Mouse (Mus musculus) stomach, embryonic 15.5 days (tissue): Measurements from ENCODE around the gene Aldh3b1. TPM values are rescaled to one million over a fixed set of nuclear protein-coding genes. Genes with fewer than 3 reads are reported as not detected.
A peak's percentile ranks its signal among the peaks of the same experiment; 100 is the strongest.

ENCODE experiments used
- ATAC-seq: fragments of 200-750 bp; cut with Nextera tagmentation; 2 replicates; pipeline ENCODE4 v1.8.0; 2017; ENCODE audit warnings: low read depth, moderate number of reproducible peaks, moderate TSS enrichment; ENCODE audit not compliant: insufficient read depth, low FRiP score
- H3K27ac ChIP-seq: fragments of 300-500 bp; sonication (generic); 2 replicates; pipeline ENCODE4 v1.5.1; 2015; ENCODE audit warnings: mild to moderate bottlenecking, inconsistent platforms
- H3K27me3 ChIP-seq: fragments of 300-500 bp; sonication (generic); replicated peaks from 2 replicates; pipeline ENCODE4 v1.6.1; 2015; ENCODE audit warnings: inconsistent platforms
- H3K36me3 ChIP-seq: fragments of 300-500 bp; sonication (generic); 2 replicates; pipeline ENCODE4 v1.6.1; 2015; ENCODE audit warnings: inconsistent platforms
- H3K4me1 ChIP-seq: fragments of 300-500 bp; sonication (generic); 2 replicates; pipeline ENCODE4 v1.6.1; 2015; ENCODE audit warnings: inconsistent platforms
- H3K4me2 ChIP-seq: fragments of 300-500 bp; sonication (generic); 2 replicates; pipeline ENCODE4 v1.6.1; 2015; ENCODE audit warnings: mild to moderate bottlenecking, inconsistent platforms
- H3K4me3 ChIP-seq: fragments of 300-500 bp; sonication (generic); replicated peaks from 2 replicates; pipeline ENCODE4 v1.5.1; 2015; ENCODE audit warnings: inconsistent platforms
- H3K9ac ChIP-seq: fragments of 300-500 bp; sonication (generic); 2 replicates; pipeline ENCODE4 v1.6.1; 2015; ENCODE audit warnings: inconsistent platforms
- H3K9me3 ChIP-seq: fragments of 300-500 bp; sonication (generic); 2 replicates; pipeline ENCODE4 v1.6.1; 2016; ENCODE audit warnings: inconsistent platforms
- WGBS: fragments of 180-500 bp; shearing (Covaris S2); methylation state at CpG from one replicate; pipeline ENCODE4 v1.1.7; 2015; 5-methylcytosine and 5-hydroxymethylcytosine counted together
- polyA plus RNA-seq: library from polyadenylated mRNA; unstranded; fragments of >200 nt; fragmentation: Nextera tagmentation; extraction: Ambion mirVana; gene quantifications from 2 replicates; pipeline ENCODE4 v1.2.1, GENCODE M21; 2015

Gene Aldh3b1
- polyA plus RNA-seq, 1 experiment from 2014 or later: 3.6 TPM

DNA sequence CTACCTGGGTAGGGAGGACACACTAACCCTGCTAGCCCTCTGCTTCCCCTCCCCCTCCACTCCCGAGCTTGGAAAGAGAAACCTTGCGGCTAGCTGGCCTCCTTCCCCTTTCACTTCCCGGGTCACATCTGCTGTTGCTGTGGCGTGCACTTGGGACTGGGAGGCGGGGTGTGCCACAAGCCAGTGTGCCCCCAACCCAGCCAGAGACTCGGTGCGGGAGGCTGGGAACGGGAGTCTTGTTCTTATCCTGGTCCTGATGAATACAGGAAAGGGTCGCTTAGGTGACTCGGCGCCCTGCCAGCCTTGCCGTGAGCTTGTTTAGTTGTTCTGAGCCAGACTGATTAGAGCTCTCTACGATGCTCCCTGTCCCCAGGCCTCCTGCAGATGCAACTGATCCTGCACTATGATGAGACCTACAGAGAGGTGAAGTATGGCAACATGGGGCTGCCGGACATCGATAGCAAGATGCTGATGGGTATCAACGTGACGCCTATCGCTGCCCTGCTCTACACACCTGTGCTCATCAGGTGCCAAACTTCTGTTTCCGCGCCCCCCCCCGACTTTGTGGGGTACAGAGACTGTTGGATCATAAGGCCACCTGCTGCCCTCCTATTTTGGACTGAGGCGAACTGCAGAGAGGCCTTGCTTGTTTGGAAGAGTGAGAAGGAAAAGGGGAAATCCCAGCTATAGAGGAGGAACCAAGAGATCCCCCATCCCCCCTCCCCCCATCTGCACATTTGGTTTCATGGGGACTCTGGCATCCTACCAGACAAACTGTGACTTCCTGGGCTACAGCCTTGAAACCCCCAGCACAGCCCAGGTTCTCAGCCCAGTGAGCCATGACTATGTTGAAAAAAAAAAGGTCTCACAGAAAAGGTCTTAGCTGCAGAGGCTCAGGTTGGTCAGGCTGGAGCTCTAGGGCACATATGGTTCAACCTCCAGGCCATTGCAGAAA lies 6.6 kb upstream of the Aldh3b1 start:
- H3K4me3 ChIP-seq: peak overlapping the region; percentile 51
- 7% methylated on average over 22 of the region's 22 CpGs for WGBS
- H3K27ac ChIP-seq: no peak overlapping the region
- ATAC-seq: no peak
- no peaks in the 10 kb centered on the region for H3K36me3 ChIP-seq
- H3K4me1 ChIP-seq: peaks cover 14% of the 10 kb centered on the region
- H3K9me3 ChIP-seq: no peaks in the 10 kb centered on the region
- peak overlapping the region; percentile 91 for H3K4me2 ChIP-seq
- peak overlapping the region; percentile 38 for H3K9ac ChIP-seq
- H3K27me3 ChIP-seq: no peaks in the 10 kb centered on the region

DNA sequence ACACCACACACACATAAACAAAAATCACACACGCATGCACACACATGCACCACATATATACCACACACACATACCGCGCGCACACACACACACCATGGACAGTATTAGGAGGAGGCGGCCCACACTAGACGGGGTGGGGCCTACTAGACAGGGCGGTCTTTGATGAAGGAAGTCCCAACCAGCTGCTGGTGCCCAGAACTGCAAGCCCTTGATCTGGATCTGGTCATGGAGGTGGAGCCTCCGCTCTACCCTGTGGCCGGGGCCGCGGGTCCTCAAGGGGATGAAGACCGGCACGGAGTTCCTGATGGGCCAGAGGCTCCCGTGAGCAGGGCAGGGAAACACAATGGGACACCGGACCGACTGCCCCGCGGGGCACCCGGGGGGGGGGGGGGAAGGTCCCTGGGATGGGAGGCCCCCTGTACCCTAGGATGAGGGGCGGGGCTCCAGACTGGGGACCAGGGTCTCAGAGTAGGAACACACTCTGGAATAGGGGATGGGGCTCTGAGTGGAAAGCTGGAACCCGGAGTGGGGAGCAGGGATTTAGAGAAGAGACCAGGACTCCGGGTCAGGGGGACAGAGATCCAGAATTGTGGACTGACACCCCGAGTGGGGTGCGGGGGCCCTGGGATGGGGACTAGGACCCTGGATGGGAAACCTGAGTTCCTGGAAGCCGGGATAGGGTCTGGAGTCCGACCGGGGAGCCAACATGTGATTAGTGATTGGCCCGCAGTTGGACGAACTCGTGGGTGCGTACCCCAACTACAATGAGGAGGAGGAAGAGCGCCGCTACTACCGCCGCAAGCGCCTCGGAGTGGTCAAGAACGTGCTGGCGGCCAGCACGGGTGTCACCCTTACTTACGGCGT lies 5.7 kb upstream of the Aldh3b1 start, which contains the start of gene Unc93b1:
Unc93b1 (plus strand) TSS at position 155 of the 864 bp plus-strand sequence.
- H3K4me2 ChIP-seq: peak within 1 kb of the TSS; percentile 91
- H3K36me3 ChIP-seq: no peaks in the 10 kb centered on the region
- H3K27me3 ChIP-seq: no peaks in the 10 kb centered on the region
- peak within 1 kb of the TSS; percentile 51 for H3K4me3 ChIP-seq
- WGBS: 7% methylated on average over 42 of the region's 42 CpGs
- H3K27ac ChIP-seq: 0 out of 2 replicates have a peak within 1 kb of the TSS, but pooled peaks have one; percentile 31
- no peaks in the 10 kb centered on the region for H3K9me3 ChIP-seq
- ATAC-seq: peak; percentile 80
- H3K4me1 ChIP-seq: peaks cover 20% of the 10 kb centered on the region
- peak within 1 kb of the TSS; percentile 38 for H3K9ac ChIP-seq

DNA sequence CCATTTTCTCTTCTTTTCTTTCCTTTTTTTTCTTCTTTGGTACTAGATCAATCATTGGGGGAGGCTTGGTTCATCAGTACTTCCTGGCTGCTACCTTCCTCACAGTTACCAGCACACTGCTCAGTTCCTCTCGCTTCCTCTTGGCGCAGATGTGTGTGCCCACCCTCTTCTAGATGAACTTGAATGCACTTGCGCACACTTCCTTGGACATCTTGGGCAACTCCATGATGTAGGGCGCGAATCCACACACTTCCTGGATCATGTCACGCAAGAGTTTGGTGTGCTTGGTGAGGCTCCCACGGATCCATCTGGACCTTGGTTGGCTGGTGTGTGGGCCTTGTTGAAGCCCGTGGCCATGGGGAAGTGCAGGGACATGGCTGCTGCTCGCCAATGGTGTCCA lies 2.1 kb upstream of the Aldh3b1 start:
- H3K4me1 ChIP-seq: peaks cover 32% of the 10 kb centered on the region
- H3K36me3 ChIP-seq: no peaks in the 10 kb centered on the region
- H3K27ac ChIP-seq: no peak overlapping the region
- no peak overlapping the region for H3K4me2 ChIP-seq
- ATAC-seq: no peak
- WGBS: 89% methylated on average over 9 of the region's 9 CpGs
- no peaks in the 10 kb centered on the region for H3K27me3 ChIP-seq
- no peaks in the 10 kb centered on the region for H3K9me3 ChIP-seq
- H3K9ac ChIP-seq: no peak overlapping the region
- H3K4me3 ChIP-seq: no peak overlapping the region

DNA sequence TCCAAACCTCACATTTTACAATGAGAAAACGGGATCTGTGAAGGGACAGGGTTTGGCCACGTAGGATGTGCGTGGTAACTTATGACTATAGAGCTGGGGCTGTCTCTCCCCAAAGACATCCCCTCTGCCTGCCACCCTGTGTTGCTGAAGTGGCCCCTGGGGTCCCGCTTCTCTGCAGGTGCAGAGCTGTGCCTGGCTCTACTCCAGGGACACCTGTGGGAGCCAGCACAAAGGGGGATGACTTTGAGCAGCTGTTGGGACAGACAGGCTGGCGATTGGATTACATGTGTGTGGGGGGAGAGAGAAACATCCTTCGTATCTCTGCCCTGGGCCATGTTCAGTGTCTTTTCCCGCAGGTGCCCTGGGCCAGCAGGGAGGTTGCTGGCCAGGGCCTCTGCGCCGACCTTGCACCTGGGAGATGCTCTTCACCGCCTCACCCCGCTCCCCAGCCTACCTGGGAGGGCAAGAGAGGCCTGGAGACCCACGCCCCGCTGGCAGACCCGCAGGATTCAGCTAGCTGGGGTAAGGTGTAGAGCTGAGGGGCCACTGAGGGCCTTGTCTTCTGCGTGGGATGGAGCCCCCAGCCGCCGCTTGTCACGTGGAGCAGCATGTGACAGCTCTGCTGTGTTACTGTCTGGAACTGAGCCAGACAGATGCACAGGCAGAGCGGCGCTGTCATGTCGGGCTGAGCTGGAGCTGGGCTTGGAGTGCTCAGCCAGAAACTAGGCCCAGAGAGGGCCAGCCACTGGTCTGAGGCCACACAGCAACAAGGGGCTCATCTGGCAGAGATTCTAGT lies 852 bp upstream of the Aldh3b1 start:
- Histone ChIP-seq H3K9me3 (no peaks in the 10 kb centered on the region), H3K9ac (no peak overlapping the region), H3K4me3 (no peak overlapping the region), H3K4me1 (peaks cover 24% of the 10 kb centered on the region), H3K36me3 (no peaks in the 10 kb centered on the region), H3K27me3 (no peaks in the 10 kb centered on the region), H3K27ac (peak overlapping the region; percentile 73), H3K4me2 (no peak overlapping the region)
- 64% methylated on average over 21 of the region's 21 CpGs for WGBS
- no peak for ATAC-seq

DNA sequence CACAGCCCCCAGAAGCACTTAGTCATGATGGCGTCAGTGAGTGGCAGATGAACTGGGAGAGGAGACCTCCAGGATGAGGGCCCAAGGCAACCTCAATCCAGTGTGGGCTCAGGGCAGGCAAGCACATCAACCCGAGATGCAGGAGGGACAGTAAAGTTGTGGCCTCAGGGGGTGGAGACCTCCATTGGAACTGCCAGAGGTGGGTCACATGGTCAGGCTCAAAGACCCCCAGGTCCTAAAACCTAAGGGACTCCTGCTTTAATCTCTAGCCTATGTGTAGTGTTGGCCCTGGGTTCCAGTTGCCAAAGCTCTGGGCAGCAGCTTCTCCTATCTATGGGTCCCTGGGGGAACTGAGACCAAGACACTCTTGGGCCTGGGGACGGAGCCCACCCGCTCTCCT lies 829 bp downstream of the Aldh3b1 start:
- Histone ChIP-seq H3K27ac (peak overlapping the region; percentile 73), H3K9ac (no peak overlapping the region), H3K36me3 (no peaks in the 10 kb centered on the region), H3K4me2 (no peak overlapping the region), H3K9me3 (no peaks in the 10 kb centered on the region), H3K4me3 (no peak overlapping the region), H3K27me3 (no peaks in the 10 kb centered on the region), H3K4me1 (peaks cover 25% of the 10 kb centered on the region)
- ATAC-seq: no peak
- WGBS: 78% methylated on average over 4 of the region's 4 CpGs

DNA sequence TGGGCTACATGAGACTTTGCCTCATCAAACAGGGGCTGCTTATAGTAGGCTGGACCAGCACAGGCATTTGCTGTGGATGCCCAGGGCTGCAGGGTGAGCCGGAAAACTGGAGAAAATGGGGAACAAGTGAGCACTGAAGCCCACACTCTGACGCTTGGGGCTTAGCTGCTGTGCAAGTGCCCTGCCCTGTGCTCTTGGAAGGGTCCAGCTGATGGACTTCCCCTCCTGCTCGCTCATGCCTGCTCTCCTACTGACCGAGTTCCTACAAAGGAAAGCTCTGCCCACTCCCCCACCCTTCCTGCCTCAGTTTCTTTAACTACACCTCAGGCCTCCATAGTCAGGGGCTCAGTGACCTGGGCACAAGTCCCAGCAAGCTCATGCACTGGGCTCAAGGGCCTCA lies 1.6 kb downstream of the Aldh3b1 start:
- Histone ChIP-seq H3K27me3 (no peaks in the 10 kb centered on the region), H3K36me3 (no peaks in the 10 kb centered on the region), H3K4me2 (no peak overlapping the region), H3K4me3 (no peak overlapping the region), H3K9ac (no peak overlapping the region), H3K27ac (no peak overlapping the region), H3K4me1 (peaks cover 31% of the 10 kb centered on the region), H3K9me3 (no peaks in the 10 kb centered on the region)
- WGBS: 84% methylated on average over 4 of the region's 4 CpGs
- ATAC-seq: no peak

DNA sequence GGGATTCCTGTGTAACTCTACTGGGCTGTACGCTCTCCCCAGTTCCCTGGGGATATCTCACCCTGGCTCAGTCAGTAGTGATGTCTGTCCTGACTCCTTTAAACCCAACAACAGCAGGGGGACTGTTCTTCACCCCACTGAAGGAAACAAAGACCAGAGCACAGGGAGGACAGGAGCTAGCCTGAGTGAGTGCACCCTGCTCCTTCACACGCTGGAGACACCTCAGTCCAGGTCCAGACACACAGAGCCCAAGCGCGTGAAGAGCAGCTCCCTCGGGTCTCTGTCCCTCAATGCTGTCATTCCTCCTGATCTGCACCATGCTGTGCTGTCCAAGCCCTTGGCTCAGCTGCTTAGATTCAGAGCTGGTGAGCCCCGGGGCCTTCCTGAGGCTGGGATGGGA lies 2.9 kb downstream of the Aldh3b1 start:
- Histone ChIP-seq H3K4me1 (peaks cover 36% of the 10 kb centered on the region), H3K4me2 (no peak overlapping the region), H3K4me3 (no peak overlapping the region), H3K27me3 (no peaks in the 10 kb centered on the region), H3K36me3 (no peaks in the 10 kb centered on the region), H3K9ac (no peak overlapping the region), H3K9me3 (no peaks in the 10 kb centered on the region), H3K27ac (no peak overlapping the region)
- no peak for ATAC-seq
- WGBS: 66% methylated on average over 6 of the region's 6 CpGs

DNA sequence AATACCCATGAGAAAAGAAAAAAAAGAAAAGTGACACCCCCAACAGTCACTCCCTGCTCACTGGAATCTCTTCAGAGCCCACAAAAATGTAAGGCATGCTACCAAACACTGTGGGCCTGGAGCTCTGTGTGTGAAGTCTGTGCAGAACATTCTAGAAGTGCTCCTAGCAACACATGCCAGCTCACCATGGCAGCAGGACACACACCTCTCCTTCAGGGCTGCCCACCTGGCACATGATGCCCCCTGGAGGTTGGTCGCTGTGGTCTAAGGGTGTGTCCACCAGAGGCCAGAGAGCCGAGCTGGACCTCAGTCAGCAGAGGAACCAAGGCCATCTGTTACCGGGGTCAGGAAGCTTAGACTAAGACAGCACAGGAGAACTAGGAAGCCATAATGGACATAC lies 3.3 kb downstream of the Aldh3b1 start:
- Histone ChIP-seq H3K9ac (no peak overlapping the region), H3K27me3 (no peaks in the 10 kb centered on the region), H3K9me3 (no peaks in the 10 kb centered on the region), H3K4me1 (peaks cover 36% of the 10 kb centered on the region), H3K4me3 (no peak overlapping the region), H3K4me2 (no peak overlapping the region), H3K27ac (no peak overlapping the region), H3K36me3 (no peaks in the 10 kb centered on the region)
- ATAC-seq: no peak
- WGBS: 42% methylated on average over 3 of the region's 3 CpGs

DNA sequence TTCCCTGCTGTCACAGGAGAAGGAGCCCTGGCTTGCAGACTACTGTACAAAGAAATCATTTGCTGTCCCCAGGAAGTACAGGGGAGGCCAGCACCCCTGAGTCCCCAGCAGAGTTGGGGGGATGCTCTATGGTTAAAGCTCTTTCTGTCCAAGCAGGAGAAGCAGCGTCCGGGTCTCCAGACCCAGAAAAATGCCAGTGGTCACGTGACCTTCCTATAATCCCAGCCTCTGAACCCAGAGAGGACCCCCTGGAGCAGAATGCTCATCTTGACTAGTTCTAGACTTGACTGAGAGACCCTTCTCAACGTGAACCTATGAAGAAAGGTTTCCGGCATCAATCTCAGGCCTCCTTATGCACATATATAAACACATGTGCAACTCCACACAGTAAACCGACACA lies 3.7 kb downstream of the Aldh3b1 start:
- Histone ChIP-seq H3K9me3 (no peaks in the 10 kb centered on the region), H3K27ac (no peak overlapping the region), H3K4me2 (no peak overlapping the region), H3K9ac (no peak overlapping the region), H3K27me3 (no peaks in the 10 kb centered on the region), H3K36me3 (no peaks in the 10 kb centered on the region), H3K4me3 (no peak overlapping the region), H3K4me1 (peaks cover 35% of the 10 kb centered on the region)
- 82% methylated on average over 6 of the region's 6 CpGs for WGBS
- no peak for ATAC-seq

DNA sequence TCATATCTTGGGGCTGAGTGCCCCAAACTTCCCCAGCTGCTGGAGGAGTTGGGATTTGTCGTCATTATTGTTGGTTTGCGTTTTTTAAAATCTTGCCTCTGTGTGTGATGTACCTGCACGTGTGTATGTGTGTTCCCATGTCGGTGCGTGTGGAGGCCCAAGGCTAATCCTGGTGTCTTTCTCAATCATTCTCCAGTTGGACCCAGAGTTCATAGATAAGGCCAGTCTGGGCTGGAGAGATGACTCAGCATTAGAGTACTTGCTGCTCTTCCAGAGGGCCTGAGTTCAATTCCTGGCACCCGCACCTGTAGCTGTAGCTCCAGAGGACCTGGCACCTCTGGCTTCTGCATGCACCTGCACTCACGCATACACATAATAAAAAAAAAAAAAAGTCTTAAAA lies 4.7 kb downstream of the Aldh3b1 start:
- Histone ChIP-seq H3K9ac (no peak overlapping the region), H3K4me2 (no peak overlapping the region), H3K27me3 (no peaks in the 10 kb centered on the region), H3K36me3 (no peaks in the 10 kb centered on the region), H3K27ac (no peak overlapping the region), H3K4me1 (peaks cover 25% of the 10 kb centered on the region), H3K4me3 (no peak overlapping the region), H3K9me3 (no peaks in the 10 kb centered on the region)
- ATAC-seq: no peak
- WGBS: 92% methylated on average over 7 of the region's 7 CpGs

DNA sequence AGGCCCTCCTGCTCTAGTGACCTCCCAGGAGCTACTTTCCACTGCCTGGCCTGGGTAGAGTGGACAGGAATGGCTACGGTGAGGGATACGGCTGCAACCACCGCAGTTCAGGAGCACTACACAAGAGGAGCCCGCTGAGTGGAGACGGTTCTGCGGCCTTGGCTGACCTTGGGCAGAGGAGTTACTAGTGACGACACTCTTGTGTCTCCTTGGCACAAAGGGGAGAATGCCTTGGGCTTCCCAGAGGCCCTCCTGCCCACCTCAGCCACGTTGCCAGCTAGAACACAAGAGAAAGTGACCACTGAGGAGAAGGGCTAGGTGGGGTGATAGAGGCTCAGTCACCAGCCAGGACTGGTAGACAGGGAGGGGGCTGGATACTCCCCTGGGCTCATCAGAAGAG lies 5.4 kb downstream of the Aldh3b1 start:
- no peaks in the 10 kb centered on the region for H3K9me3 ChIP-seq
- H3K36me3 ChIP-seq: no peaks in the 10 kb centered on the region
- WGBS: 78% methylated on average over 8 of the region's 8 CpGs
- H3K27ac ChIP-seq: peak overlapping the region; percentile 8
- H3K4me3 ChIP-seq: no peak overlapping the region
- H3K4me2 ChIP-seq: no peak overlapping the region
- ATAC-seq: no peak
- H3K4me1 ChIP-seq: peaks cover 18% of the 10 kb centered on the region
- H3K9ac ChIP-seq: no peak overlapping the region
- H3K27me3 ChIP-seq: no peaks in the 10 kb centered on the region
